Mouse (Mus musculus) forebrain, embryonic 16.5 days (tissue): Measurements from ENCODE around the gene Tmem183a. TPM values are rescaled to one million over a fixed set of nuclear protein-coding genes. Genes with fewer than 3 reads are reported as not detected.

Source experiments
- ATAC-seq: fragments of 200-750 bp; cut with Nextera tagmentation; 2 replicates; pipeline ENCODE4 v1.8.0; 2017; ENCODE audit warnings: mild to moderate bottlenecking, moderate library complexity
- H3K27ac ChIP-seq: fragments of 300-500 bp; sonication (generic); 2 replicates; pipeline ENCODE4 v1.5.1; 2014; ENCODE audit warnings: low read length, control low read depth
- H3K27me3 ChIP-seq: fragments of 300-500 bp; sonication (generic); replicated peaks from 2 replicates; pipeline ENCODE4 v1.6.1; 2014; ENCODE audit warnings: low read length; ENCODE audit not compliant: control insufficient read depth, insufficient read depth
- H3K36me3 ChIP-seq: fragments of 300-500 bp; sonication (generic); 2 replicates; pipeline ENCODE4 v1.6.1; 2014; ENCODE audit not compliant: control insufficient read depth, insufficient read depth
- H3K4me1 ChIP-seq: fragments of 300-500 bp; sonication (generic); replicated peaks from 2 replicates; pipeline ENCODE4 v1.6.1; 2014; ENCODE audit warnings: low read length; ENCODE audit not compliant: control insufficient read depth, insufficient read depth
- H3K4me2 ChIP-seq: fragments of 300-500 bp; sonication (generic); 2 replicates; pipeline ENCODE4 v1.6.1; 2014; ENCODE audit warnings: mild to moderate bottlenecking, low read length, control low read depth
- H3K4me3 ChIP-seq: fragments of 300-500 bp; sonication (generic); replicated peaks from 2 replicates; pipeline ENCODE4 v1.5.1; 2014; ENCODE audit warnings: mild to moderate bottlenecking, low read length, control low read depth
- H3K9ac ChIP-seq: fragments of 300-500 bp; sonication (generic); replicated peaks from 2 replicates; pipeline ENCODE4 v1.6.1; 2014; ENCODE audit warnings: low read depth, low read length, control low read depth
- H3K9me3 ChIP-seq: fragments of 300-500 bp; sonication (generic); 2 replicates; pipeline ENCODE4 v1.6.1; 2016; ENCODE audit warnings: low read length; ENCODE audit not compliant: control insufficient read depth
- WGBS: fragments of 180-500 bp; shearing (Covaris S2); extraction: QIAGEN DNeasy Blood & Tissue Kit; methylation state at CpG from one replicate; pipeline ENCODE4 v1.1.7; 2014; 5-methylcytosine and 5-hydroxymethylcytosine counted together
- polyA plus RNA-seq: library from polyadenylated mRNA; unstranded; fragments of >200 nt; fragmentation: Nextera tagmentation; extraction: Ambion mirVana; gene quantifications from 2 replicates; pipeline ENCODE4 v1.2.1, GENCODE M21; 2015

The Tmem183a gene
- 150 and 151 TPM in 2 replicates for polyA plus RNA-seq

GRCm38 (mm10) chr1:134361857-134362212 is at the start of gene Tmem183a:
Tmem183a (minus strand) TSS chr1:134361979.
- ATAC-seq = peak; percentile 99
- Histone ChIP-seq H3K36me3 (peaks cover 9% of the 10 kb centered on the region), H3K9me3 (no peaks in the 10 kb centered on the region), H3K9ac (peak within 1 kb of the TSS; percentile 93), H3K27ac (peak within 1 kb of the TSS; percentile 78), H3K27me3 (no peaks in the 10 kb centered on the region), H3K4me3 (peak within 1 kb of the TSS; percentile 96), H3K4me2 (peak within 1 kb of the TSS; percentile 94), H3K4me1 (peaks cover 14% of the 10 kb centered on the region)
- WGBS = under 1% methylated on average over 37 of the region's 38 CpGs

- Histone ChIP-seq H3K27ac (no peak overlapping the region), H3K27me3 (no peaks in the 10 kb centered on the region), H3K36me3 (no peaks in the 10 kb centered on the region; the same call in 1 of the 2 replicates), H3K4me1 (peaks cover 12% of the 10 kb centered on the region), H3K4me3 (no peak overlapping the region), H3K9me3 (no peaks in the 10 kb centered on the region), H3K9ac (no peak overlapping the region), H3K4me2 (no peak overlapping the region)
- 83% methylated on average over 8 of the region's 8 CpGs for WGBS
- ATAC-seq = no peak
These were observed 46.3 kb upstream of the Tmem183a start for GRCm38 (mm10) chr1:134408080-134408479.

DNA sequence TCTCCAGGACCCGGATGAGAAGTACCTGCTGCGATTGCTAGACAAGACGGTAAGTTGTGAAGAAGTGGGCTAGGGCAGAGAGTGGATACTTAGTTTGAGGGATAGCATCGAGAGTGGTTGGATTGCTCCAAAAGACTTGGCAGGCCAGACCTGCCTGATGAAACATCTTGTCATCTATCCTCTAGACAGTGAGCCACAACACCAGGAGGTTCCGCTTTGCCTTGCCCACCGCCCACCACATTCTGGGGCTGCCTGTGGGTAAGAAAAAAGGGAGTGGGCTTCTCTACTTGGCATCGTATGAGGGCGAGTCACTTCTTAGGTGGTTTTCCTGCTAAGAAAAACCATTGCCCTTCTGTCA is 44.6 kb upstream of the Tmem183a start:
- H3K9me3 ChIP-seq = no peaks in the 10 kb centered on the region
- ATAC-seq = no peak; the same call in 1 of the 2 replicates
- 26% methylated on average over 8 of the region's 8 CpGs for WGBS
- H3K4me2 ChIP-seq = peak overlapping the region; percentile 86
- H3K27me3 ChIP-seq = no peaks in the 10 kb centered on the region
- H3K27ac ChIP-seq = no peak overlapping the region
- peak overlapping the region; percentile 83 for H3K9ac ChIP-seq
- H3K36me3 ChIP-seq = no peaks in the 10 kb centered on the region; the same call in 1 of the 2 replicates
- H3K4me1 ChIP-seq = peaks cover 12% of the 10 kb centered on the region
- H3K4me3 ChIP-seq = peak overlapping the region; percentile 91

DNA sequence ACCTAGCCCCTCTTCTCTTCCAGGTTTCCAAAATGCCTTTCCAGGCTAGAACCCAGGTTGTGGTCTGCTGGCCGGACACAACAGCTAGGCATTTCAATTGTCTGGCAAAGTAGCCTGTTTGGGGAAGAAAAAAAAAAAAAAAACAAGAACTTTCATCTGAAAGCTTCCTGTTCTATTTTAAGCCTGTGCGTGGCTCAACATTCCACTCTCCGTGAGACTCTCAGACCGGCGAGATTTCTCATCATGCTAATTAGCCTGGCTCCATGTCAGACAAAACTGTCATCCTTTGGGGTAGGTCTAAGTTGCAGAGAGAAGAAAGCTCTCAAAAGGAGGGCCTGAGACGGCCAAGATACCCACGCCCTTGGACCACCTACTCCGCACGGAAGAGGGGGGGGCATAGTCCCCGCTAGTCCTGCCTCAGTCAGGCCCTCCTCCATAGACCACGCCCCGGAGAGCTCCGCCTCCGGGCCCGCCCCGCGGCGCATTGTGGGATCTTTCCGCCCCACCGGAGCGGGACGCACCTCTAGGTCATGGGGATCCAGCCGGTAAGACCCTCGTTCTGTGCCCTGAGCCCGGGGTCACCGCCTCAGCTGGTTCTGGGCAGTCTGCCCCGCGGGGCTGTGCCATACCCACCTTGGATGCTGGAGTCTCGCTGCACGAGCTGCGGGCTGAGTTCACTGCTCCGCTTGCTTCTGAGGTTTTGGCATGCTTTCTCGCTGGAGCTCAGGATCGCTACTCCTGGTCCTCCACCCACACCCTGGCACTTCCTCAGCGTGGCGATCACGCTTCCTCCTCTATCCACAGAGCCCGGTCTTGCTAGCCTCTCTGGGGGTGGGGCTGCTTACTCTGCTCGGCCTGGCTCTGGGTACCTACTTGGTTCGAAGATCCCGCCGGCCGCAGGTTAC is 44.0 kb upstream of the Tmem183a start, which contains the start of gene Cyb5r1:
Gene Cyb5r1 (plus strand): TSS at position 51 of the 905 bp plus-strand sequence.
- no peaks in the 10 kb centered on the region for H3K9me3 ChIP-seq
- no peaks in the 10 kb centered on the region for H3K27me3 ChIP-seq
- H3K4me2 ChIP-seq = peak within 1 kb of the TSS; percentile 86
- H3K27ac ChIP-seq = 0 out of 2 replicates have a peak within 1 kb of the TSS, but pooled peaks have one; percentile 28
- H3K36me3 ChIP-seq = no peaks in the 10 kb centered on the region; the same call in 1 of the 2 replicates
- H3K4me3 ChIP-seq = peak within 1 kb of the TSS; percentile 91
- ATAC-seq = peak; percentile 97
- H3K4me1 ChIP-seq = peaks cover 12% of the 10 kb centered on the region
- 1% methylated on average over 43 of the region's 43 CpGs for WGBS
- H3K9ac ChIP-seq = peak within 1 kb of the TSS; percentile 83

GRCm38 (mm10) chr1:134399735-134400134 is 38.0 kb upstream of the Tmem183a start:
- H3K9ac ChIP-seq = no peak overlapping the region
- no peak overlapping the region for H3K4me2 ChIP-seq
- no peak overlapping the region for H3K4me3 ChIP-seq
- ATAC-seq = no peak
- 56% methylated on average over 5 of the region's 5 CpGs for WGBS
- no peak overlapping the region for H3K27ac ChIP-seq
- H3K36me3 ChIP-seq = no peaks in the 10 kb centered on the region
- no peaks in the 10 kb centered on the region; the same call in 1 of the 2 replicates for H3K9me3 ChIP-seq
- H3K27me3 ChIP-seq = no peaks in the 10 kb centered on the region
- H3K4me1 ChIP-seq = no peaks in the 10 kb centered on the region

DNA sequence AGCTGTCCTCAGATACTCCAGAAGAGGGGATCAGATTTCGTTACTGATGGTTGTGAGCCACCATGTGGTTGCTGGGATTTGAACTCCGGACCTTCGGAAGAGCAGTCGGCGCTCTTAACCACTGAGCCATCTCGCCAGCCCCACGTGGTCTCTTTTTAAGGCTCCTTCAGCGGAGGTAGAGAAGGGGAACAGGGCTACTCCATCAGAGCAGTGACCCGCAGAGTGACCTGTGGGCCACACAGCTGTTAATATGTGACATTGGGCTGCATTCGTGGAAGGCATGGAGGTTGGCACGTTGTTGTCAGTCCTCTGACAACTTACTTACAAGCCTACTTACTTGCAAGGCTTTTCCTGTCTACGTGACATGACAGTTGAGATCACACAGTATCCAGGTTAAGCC is 36.4 kb upstream of the Tmem183a start:
- ATAC-seq = no peak
- H3K4me3 ChIP-seq = no peak overlapping the region
- no peak overlapping the region for H3K9ac ChIP-seq
- H3K4me1 ChIP-seq = no peaks in the 10 kb centered on the region
- H3K27me3 ChIP-seq = no peaks in the 10 kb centered on the region
- H3K36me3 ChIP-seq = no peaks in the 10 kb centered on the region
- no peaks in the 10 kb centered on the region; the same call in 1 of the 2 replicates for H3K9me3 ChIP-seq
- H3K27ac ChIP-seq = no peak overlapping the region
- 90% methylated on average over 12 of the region's 12 CpGs for WGBS
- H3K4me2 ChIP-seq = no peak overlapping the region

GRCm38 (mm10) chr1:134393827-134394226 is 32.0 kb upstream of the Tmem183a start:
- 62% methylated on average over 5 of the region's 5 CpGs for WGBS
- Histone ChIP-seq H3K9me3 (no peaks in the 10 kb centered on the region), H3K36me3 (no peaks in the 10 kb centered on the region), H3K9ac (no peak overlapping the region), H3K4me1 (no peaks in the 10 kb centered on the region), H3K4me3 (no peak overlapping the region), H3K27me3 (no peaks in the 10 kb centered on the region), H3K27ac (no peak overlapping the region), H3K4me2 (no peak overlapping the region)
- no peak for ATAC-seq

- WGBS = 100% methylated on average over 1 of the region's 1 CpGs
- H3K9me3 ChIP-seq = no peaks in the 10 kb centered on the region
- H3K36me3 ChIP-seq = no peaks in the 10 kb centered on the region
- 0 out of 2 replicates have a peak, but pooled peaks cover 2% of the 10 kb centered on the region for H3K27me3 ChIP-seq
- no peak within 1 kb of the TSS for H3K4me3 ChIP-seq
- peaks cover 7% of the 10 kb centered on the region; the same call in 1 of the 2 replicates for H3K4me1 ChIP-seq
- H3K4me2 ChIP-seq = no peak within 1 kb of the TSS
- H3K9ac ChIP-seq = no peak within 1 kb of the TSS
- ATAC-seq = no peak
- no peak within 1 kb of the TSS for H3K27ac ChIP-seq
These were observed 23.9 kb upstream of the Tmem183a start, which contains the start of gene 4933406M09Rik for GRCm38 (mm10) chr1:134385666-134386065. 4933406M09Rik (plus strand) TSS chr1:134385940.

- no peak overlapping the region for H3K4me2 ChIP-seq
- no peak for ATAC-seq
- H3K27me3 ChIP-seq = 0 out of 2 replicates have a peak, but pooled peaks cover 2% of the 10 kb centered on the region
- H3K27ac ChIP-seq = no peak overlapping the region
- H3K4me1 ChIP-seq = peaks cover 7% of the 10 kb centered on the region; the same call in 1 of the 2 replicates
- H3K9me3 ChIP-seq = no peaks in the 10 kb centered on the region
- H3K9ac ChIP-seq = no peak overlapping the region
- no peaks in the 10 kb centered on the region for H3K36me3 ChIP-seq
- H3K4me3 ChIP-seq = no peak overlapping the region
These were observed 23.4 kb upstream of the Tmem183a start for GRCm38 (mm10) chr1:134385176-134385575.
